Mouse (Mus musculus) ES-E14 (cell line): Measurements from ENCODE around the gene Rabgap1l. TPM values are rescaled to one million over a fixed set of nuclear protein-coding genes. Genes with fewer than 3 reads are reported as not detected.

Source experiments
- DNase-seq: peaks from one replicate; pipeline ENCODE4 v3.0.0-alpha.2; 2013; ENCODE audit warnings: low read depth, low spot score
- H3K27ac ChIP-seq: 2 replicates; pipeline ENCODE4 v1.5.1; 2012; ENCODE audit warnings: low read depth, mild to moderate bottlenecking, low read length, moderate library complexity, mixed read lengths; ENCODE audit not compliant: poor library complexity, insufficient read depth, severe bottlenecking
- H3K36me3 ChIP-seq: 2 replicates; pipeline ENCODE4 v1.6.1; 2012; ENCODE audit warnings: mild to moderate bottlenecking, low read length, moderate library complexity, mixed read lengths; ENCODE audit not compliant: control insufficient read depth, poor library complexity, insufficient read depth, severe bottlenecking
- H3K4me1 ChIP-seq, 2 experiments: fragments of 150-350 bp in 1 of 2; sonication (generic) in 1 of 2; 2 replicates each; pipeline ENCODE4 v1.6.1; 2012; ENCODE audit warnings: low read length in 2 of 2, mild to moderate bottlenecking in 1 of 2, mixed read lengths in 1 of 2; ENCODE audit not compliant: control insufficient read depth in 2 of 2, insufficient read depth in 2 of 2, poor library complexity in 1 of 2
- H3K4me3 ChIP-seq, 2 experiments: fragments of 150-350 bp in 1 of 2; sonication (generic) in 1 of 2; 2 replicates each; pipeline ENCODE4 v1.5.1; 2012; ENCODE audit warnings: low read length in 2 of 2, low read depth in 1 of 2, mild to moderate bottlenecking in 1 of 2, mixed read lengths in 1 of 2; ENCODE audit not compliant: insufficient read depth in 1 of 2, poor library complexity in 1 of 2, severe bottlenecking in 1 of 2
- H3K9ac ChIP-seq: 2 replicates; pipeline ENCODE4 v1.6.1; 2012; ENCODE audit warnings: low read depth, mild to moderate bottlenecking, low read length, mixed read lengths; ENCODE audit not compliant: poor library complexity, insufficient read depth, severe bottlenecking
- H3K9me3 ChIP-seq: fragments of 150-350 bp; sonication (generic); 2 replicates; pipeline ENCODE4 v1.6.1; 2012; ENCODE audit warnings: low read depth, mild to moderate bottlenecking, low read length; ENCODE audit not compliant: control insufficient read depth, insufficient read depth
- CHD2 ChIP-seq: IDR thresholded peaks from 2 replicates; pipeline ENCODE4 v1.6.1; 2014; ENCODE audit warnings: mild to moderate bottlenecking, low read depth, low read length, inconsistent platforms
- HCFC1 ChIP-seq: IDR thresholded peaks from 2 replicates; pipeline ENCODE4 v1.6.1; 2012; ENCODE audit warnings: low read length, inconsistent platforms, borderline replicate concordance; ENCODE audit not compliant: insufficient read depth
- MAFK ChIP-seq: IDR thresholded peaks from 2 replicates; pipeline ENCODE4 v1.6.1; 2014; ENCODE audit warnings: mild to moderate bottlenecking, low read depth, low read length, inconsistent platforms; ENCODE audit not compliant: insufficient read depth
- ZC3H11A ChIP-seq: IDR thresholded peaks from 2 replicates; pipeline ENCODE4 v1.6.1; 2012; ENCODE audit warnings: low read depth, mild to moderate bottlenecking, inconsistent platforms, low read length, borderline replicate concordance
- ZNF384 ChIP-seq: IDR thresholded peaks from 2 replicates; pipeline ENCODE4 v1.6.1; 2012; ENCODE audit warnings: low read depth, low read length, inconsistent platforms
- in situ Hi-C, 2 experiments: fragments of 600-800 bp; cut with MboI; formaldehyde crosslinking; loops; one replicate each; pipeline ENCODE4 v1.15.1; 2025; ENCODE audit warnings: low sequenced_read_pairs in 2 of 2, inconsistent platforms in 1 of 2; ENCODE audit not compliant: unreplicated experiment in 2 of 2
- total RNA-seq: library from RNA; depleted of rRNA; stranded (reverse); fragments of 300-350 nt; gene quantifications from 2 replicates; pipeline ENCODE4 v1.2.3, GENCODE M21; 2012

Gene Rabgap1l
- total RNA-seq, 1 experiment = 10.3 TPM

- no peaks in the 10 kb centered on the region for H3K9me3 ChIP-seq
- H3K9ac ChIP-seq = no peak overlapping the region; the same call in 1 of the 2 replicates
- H3K36me3 ChIP-seq = no peaks in the 10 kb centered on the region
- DNase-seq = peak; percentile 30
- no peak overlapping the region for H3K4me3 ChIP-seq
- H3K27ac ChIP-seq = no peak overlapping the region
- no peak for TF ChIP-seq CHD2
- peak; percentile 68 for TF ChIP-seq ZNF384
- in situ Hi-C loops = no loop called here
- H3K4me1 ChIP-seq = no peaks in the 10 kb centered on the region
These were observed 102.4 kb downstream of the Rabgap1l start for GRCm38 (mm10) chr1:160690516-160691195.

- DNase-seq = no peak
- no peaks in the 10 kb centered on the region for H3K4me1 ChIP-seq
- H3K36me3 ChIP-seq = no peaks in the 10 kb centered on the region
- in situ Hi-C loops = no loop called here
- no peak overlapping the region for H3K4me3 ChIP-seq
- H3K9me3 ChIP-seq = no peaks in the 10 kb centered on the region
- H3K27ac ChIP-seq = no peak overlapping the region
- H3K9ac ChIP-seq = no peak overlapping the region
- TF ChIP-seq ZC3H11A (no peak), ZNF384 (no peak), MAFK (no peak), HCFC1 (no peak), CHD2 (no peak)
These were observed 103.5 kb downstream of the Rabgap1l start for GRCm38 (mm10) chr1:160689511-160689910.

GRCm38 (mm10) chr1:160684251-160684650 lies 108.8 kb downstream of the Rabgap1l start:
- in situ Hi-C loops = no loop called here
- Histone ChIP-seq H3K27ac (no peak overlapping the region), H3K9ac (no peak overlapping the region), H3K36me3 (no peaks in the 10 kb centered on the region), H3K4me3 (no peak overlapping the region), H3K9me3 (no peaks in the 10 kb centered on the region), H3K4me1 (no peaks in the 10 kb centered on the region)
- TF ChIP-seq MAFK (no peak), CHD2 (no peak), ZNF384 (no peak), ZC3H11A (no peak), HCFC1 (no peak)
- DNase-seq = no peak

GRCm38 (mm10) chr1:160681398-160682050 lies 111.5 kb downstream of the Rabgap1l start:
- H3K36me3 ChIP-seq = no peaks in the 10 kb centered on the region
- no peak overlapping the region for H3K4me3 ChIP-seq
- H3K9ac ChIP-seq = no peak overlapping the region
- no peaks in the 10 kb centered on the region for H3K9me3 ChIP-seq
- no peak for DNase-seq
- in situ Hi-C loops = no loop called here
- TF ChIP-seq CHD2 = no peak
- no peak for TF ChIP-seq ZNF384
- TF ChIP-seq HCFC1 = no peak
- TF ChIP-seq ZC3H11A = no peak
- H3K27ac ChIP-seq = no peak overlapping the region
- H3K4me1 ChIP-seq = no peaks in the 10 kb centered on the region
